Mouse (Mus musculus) spleen, adult 2 months (tissue): ENCODE results near the gene Gm38431.

Experiments
- CTCF ChIP-seq: fragments of 200-500 bp; IDR thresholded peaks from 2 replicates; pipeline ENCODE4 v1.5.1; 2011; ENCODE audit warnings: mild to moderate bottlenecking, inconsistent platforms; ENCODE audit not compliant: insufficient read depth, insufficient read length, insufficient replicate concordance; ENCODE audit errors: extremely low read depth
- POLR2A ChIP-seq: fragments of 200-500 bp; IDR thresholded peaks from 2 replicates; pipeline ENCODE4 v1.6.1; 2011; ENCODE audit warnings: low read depth, low read length, inconsistent platforms

- TF ChIP-seq POLR2A = no peak
- TF ChIP-seq CTCF = no peak
These were observed 66.5 kb downstream of the Gm38431 start for GRCm38 (mm10) chr9:21025258-21025810.
